Mouse (Mus musculus): ENCODE data around the gene Gm13290. TPM values are rescaled to one million over a fixed set of nuclear protein-coding genes. Genes with fewer than 3 reads are reported as not detected.
"Not testable (repeated sequence)": the region's sequence is repeated elsewhere in the genome, so short reads cannot be mapped to it uniquely, and the experiment has no call there.

The Gm13290 gene
- polyA plus RNA-seq (2012; rRNA removed), result not detected in 2 replicates

DNA sequence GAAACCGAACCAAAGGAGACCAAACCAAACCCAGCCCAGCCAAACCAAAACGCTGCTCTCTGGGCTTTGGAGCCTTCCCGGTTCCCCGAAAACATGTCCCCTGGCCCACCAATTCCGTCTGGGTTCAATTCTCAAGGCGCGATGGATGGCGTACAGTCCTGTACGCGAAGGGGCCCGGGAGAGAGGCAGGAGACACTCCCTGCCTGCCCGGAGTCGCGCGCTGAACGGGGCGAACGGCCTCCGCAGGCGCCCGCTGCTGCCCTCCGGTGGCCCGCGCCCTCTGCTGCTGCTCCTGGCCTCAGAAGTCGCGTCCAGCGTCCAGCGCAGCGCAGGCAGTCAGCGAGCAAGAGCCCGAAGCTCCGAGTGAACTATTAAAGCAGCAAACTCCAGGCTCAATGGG is at the start of gene Gm13290:
Gene Gm13290, plus strand, starts transcription at position 301 of the 400 bp plus-strand sequence.
- not testable (repeated sequence) for H3K36me3 ChIP-seq (ENCODE audit: control insufficient read depth, insufficient read depth, low read length); DNase-seq (ENCODE audit: low read depth in 1 of 2, low spot score in 2 of 2); H3K27me3 ChIP-seq (ENCODE audit: control insufficient read depth, insufficient read depth, low read length); H3K27ac ChIP-seq (ENCODE audit: insufficient read depth, low read length); H3K4me1 ChIP-seq (ENCODE audit: control insufficient read depth, insufficient read depth, insufficient read length); H3K4me3 ChIP-seq (ENCODE audit: extremely low read depth, insufficient read depth, insufficient read length)
- no CpG with 5 or more reads among the region's 32 CpGs for WGBS

DNA sequence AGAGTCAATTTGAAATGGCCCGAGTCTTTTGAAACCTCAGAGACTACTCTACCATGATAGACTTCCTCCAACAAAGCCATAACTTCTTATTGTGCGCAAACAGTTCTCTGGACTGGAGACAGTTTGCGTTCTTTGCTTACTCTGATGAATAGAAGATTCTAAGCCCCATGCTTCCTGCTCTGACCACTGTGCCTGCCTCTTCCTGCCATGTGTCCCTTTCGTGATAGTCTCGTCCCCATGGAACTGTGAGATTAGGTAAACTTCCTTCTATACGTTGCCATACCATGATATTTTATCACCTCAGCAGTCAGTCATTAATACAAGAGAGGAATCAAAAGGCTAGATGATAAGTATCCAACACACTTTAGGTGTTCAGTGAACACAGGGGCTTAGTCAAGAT is 46.9 kb upstream of the Gm13290 start:
- H3K4me3 ChIP-seq (ENCODE audit: extremely low read depth, insufficient read depth, insufficient read length), result no peak overlapping the region
- WGBS, result 17% methylated on average over 6 of the region's 6 CpGs
- H3K4me1 ChIP-seq (ENCODE audit: control insufficient read depth, insufficient read depth, insufficient read length), result peaks cover 2% of the 10 kb centered on the region; the same call in 1 of the 2 replicates
- no peaks in the 10 kb centered on the region for H3K36me3 ChIP-seq (ENCODE audit: control insufficient read depth, insufficient read depth, low read length)
- no peak overlapping the region for H3K27ac ChIP-seq (ENCODE audit: insufficient read depth, low read length)
- TF ChIP-seq CTCF (IDR thresholded peaks at IDR 0.05; ENCODE audit: extremely low read depth, insufficient read depth, insufficient read length, insufficient replicate concordance) (no peak), POLR2A (IDR thresholded peaks at IDR 0.05; ENCODE audit: low read depth, low read length) (no peak)
- H3K27me3 ChIP-seq (ENCODE audit: control insufficient read depth, insufficient read depth, low read length), result no peaks in the 10 kb centered on the region
- DNase-seq (ENCODE audit: low read depth in 1 of 2, low spot score in 2 of 2), result no peak

DNA sequence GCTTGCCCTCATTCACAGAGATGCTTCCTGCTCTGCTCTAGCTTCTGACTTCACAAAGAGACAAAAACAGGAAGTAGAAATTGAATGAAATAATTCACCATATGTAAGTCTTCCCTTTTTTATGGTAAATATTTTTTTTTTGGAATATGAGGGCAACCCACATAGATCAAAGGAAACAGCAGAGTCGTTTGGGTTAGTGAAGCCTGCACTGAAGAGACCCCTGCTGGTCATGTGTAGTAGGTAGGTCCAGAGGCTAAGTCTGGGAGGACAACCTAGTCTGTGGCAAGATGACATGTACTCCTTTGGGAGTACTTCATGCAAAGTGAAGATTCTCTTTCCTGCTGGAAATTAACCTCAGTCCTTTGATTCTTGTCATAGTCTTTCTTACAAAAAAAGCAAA is 46.3 kb upstream of the Gm13290 start:
- Histone ChIP-seq H3K4me1 (ENCODE audit: control insufficient read depth, insufficient read depth, insufficient read length) (peaks cover 2% of the 10 kb centered on the region; the same call in 1 of the 2 replicates), H3K4me3 (ENCODE audit: extremely low read depth, insufficient read depth, insufficient read length) (no peak overlapping the region), H3K27ac (ENCODE audit: insufficient read depth, low read length) (no peak overlapping the region), H3K36me3 (ENCODE audit: control insufficient read depth, insufficient read depth, low read length) (no peaks in the 10 kb centered on the region), H3K27me3 (ENCODE audit: control insufficient read depth, insufficient read depth, low read length) (no peaks in the 10 kb centered on the region)
- TF ChIP-seq POLR2A (IDR thresholded peaks at IDR 0.05; ENCODE audit: low read depth, low read length), result no peak
- TF ChIP-seq CTCF (IDR thresholded peaks at IDR 0.05; ENCODE audit: extremely low read depth, insufficient read depth, insufficient read length, insufficient replicate concordance), result peak; percentile 56; the same call in 1 of the 2 replicates
- WGBS, result 0% methylated on average over 1 of the region's 1 CpGs
- DNase-seq (ENCODE audit: low read depth in 1 of 2, low spot score in 2 of 2), result peak; percentile 32 to 43

DNA sequence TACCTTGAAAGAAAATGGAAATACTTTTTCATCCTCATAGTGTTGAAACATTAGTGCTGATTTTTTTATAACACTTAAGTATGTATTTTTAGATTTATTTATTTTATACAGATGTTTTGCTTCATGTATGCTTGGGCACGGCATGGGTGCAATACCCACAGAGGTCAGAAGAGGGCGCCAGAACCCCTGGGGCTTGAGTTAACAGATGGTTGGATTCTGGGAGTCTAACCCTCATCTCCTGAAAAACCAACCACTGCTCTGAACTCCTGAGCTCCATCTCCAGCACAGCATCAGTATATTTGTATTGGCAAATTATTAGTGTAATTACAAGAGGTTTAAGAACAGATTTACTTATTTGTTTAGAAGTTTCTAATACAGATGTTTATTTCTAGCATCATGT is 35.2 kb upstream of the Gm13290 start:
- Histone ChIP-seq H3K4me3 (ENCODE audit: extremely low read depth, insufficient read depth, insufficient read length) (no peak overlapping the region), H3K36me3 (ENCODE audit: control insufficient read depth, insufficient read depth, low read length) (no peaks in the 10 kb centered on the region), H3K27me3 (ENCODE audit: control insufficient read depth, insufficient read depth, low read length) (no peaks in the 10 kb centered on the region), H3K4me1 (ENCODE audit: control insufficient read depth, insufficient read depth, insufficient read length) (no peaks in the 10 kb centered on the region; the same call in 1 of the 2 replicates), H3K27ac (ENCODE audit: insufficient read depth, low read length) (no peak overlapping the region)
- DNase-seq (ENCODE audit: low read depth in 1 of 2, low spot score in 2 of 2), result peak; percentile 40 to 62
- TF ChIP-seq POLR2A (IDR thresholded peaks at IDR 0.05; ENCODE audit: low read depth, low read length) (no peak), CTCF (IDR thresholded peaks at IDR 0.05; ENCODE audit: extremely low read depth, insufficient read depth, insufficient read length, insufficient replicate concordance) (peak; percentile 81; the same call in 1 of the 2 replicates)
- 1% methylated on average over 2 of the region's 2 CpGs for WGBS

DNA sequence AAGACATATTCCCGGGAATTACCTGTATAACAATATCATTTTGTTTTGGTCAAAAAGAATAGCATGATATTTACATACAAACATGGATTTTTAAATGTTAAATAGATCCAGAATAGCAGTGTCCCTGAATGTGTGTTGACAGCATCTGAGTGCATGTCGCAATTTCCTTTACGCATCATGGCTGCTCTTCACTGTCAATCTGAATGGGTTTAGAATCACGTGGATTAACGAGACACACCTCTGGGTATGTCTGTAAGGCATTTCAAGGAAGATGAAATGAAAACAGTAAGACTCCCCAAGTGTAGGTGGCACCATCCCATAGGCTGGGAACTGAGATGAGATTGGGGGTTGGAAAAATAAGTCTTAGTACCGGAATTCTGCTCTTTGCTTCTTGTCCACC is 34.6 kb upstream of the Gm13290 start:
- Histone ChIP-seq H3K27ac (ENCODE audit: insufficient read depth, low read length) (no peak overlapping the region), H3K4me3 (ENCODE audit: extremely low read depth, insufficient read depth, insufficient read length) (no peak overlapping the region), H3K27me3 (ENCODE audit: control insufficient read depth, insufficient read depth, low read length) (no peaks in the 10 kb centered on the region), H3K4me1 (ENCODE audit: control insufficient read depth, insufficient read depth, insufficient read length) (no peaks in the 10 kb centered on the region; the same call in 1 of the 2 replicates), H3K36me3 (ENCODE audit: control insufficient read depth, insufficient read depth, low read length) (no peaks in the 10 kb centered on the region)
- TF ChIP-seq POLR2A (IDR thresholded peaks at IDR 0.05; ENCODE audit: low read depth, low read length) (no peak), CTCF (IDR thresholded peaks at IDR 0.05; ENCODE audit: extremely low read depth, insufficient read depth, insufficient read length, insufficient replicate concordance) (no peak)
- WGBS, result 73% methylated on average over 6 of the region's 6 CpGs
- DNase-seq (ENCODE audit: low read depth in 1 of 2, low spot score in 2 of 2), result no peak

DNA sequence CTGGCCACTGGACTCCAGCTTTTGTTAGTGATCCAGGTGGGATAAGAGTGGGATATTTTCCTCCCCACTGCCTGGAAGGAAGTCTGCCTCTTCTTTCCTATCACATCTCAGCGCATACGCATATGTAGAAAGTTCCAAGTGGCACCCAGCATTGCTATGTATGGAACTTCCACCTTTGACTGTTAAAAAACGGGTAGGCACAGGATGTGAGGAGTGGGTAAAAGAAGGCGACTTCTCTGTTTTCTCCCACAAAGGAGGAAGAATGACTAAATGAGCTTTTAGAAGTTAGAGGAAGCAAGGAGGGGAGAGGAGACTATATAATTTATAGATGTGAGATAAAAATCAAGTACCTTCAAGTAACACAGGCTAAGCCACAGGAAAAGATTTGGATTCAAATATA is 32.2 kb upstream of the Gm13290 start:
- no peaks in the 10 kb centered on the region; the same call in 1 of the 2 replicates for H3K4me1 ChIP-seq (ENCODE audit: control insufficient read depth, insufficient read depth, insufficient read length)
- no peaks in the 10 kb centered on the region for H3K36me3 ChIP-seq (ENCODE audit: control insufficient read depth, insufficient read depth, low read length)
- WGBS, result 30% methylated on average over 4 of the region's 4 CpGs
- no peak for DNase-seq (ENCODE audit: low read depth in 1 of 2, low spot score in 2 of 2)
- no peak overlapping the region for H3K27ac ChIP-seq (ENCODE audit: insufficient read depth, low read length)
- TF ChIP-seq POLR2A (IDR thresholded peaks at IDR 0.05; ENCODE audit: low read depth, low read length), result no peak
- no peak for TF ChIP-seq CTCF (IDR thresholded peaks at IDR 0.05; ENCODE audit: extremely low read depth, insufficient read depth, insufficient read length, insufficient replicate concordance)
- H3K4me3 ChIP-seq (ENCODE audit: extremely low read depth, insufficient read depth, insufficient read length), result no peak overlapping the region
- H3K27me3 ChIP-seq (ENCODE audit: control insufficient read depth, insufficient read depth, low read length), result no peaks in the 10 kb centered on the region

DNA sequence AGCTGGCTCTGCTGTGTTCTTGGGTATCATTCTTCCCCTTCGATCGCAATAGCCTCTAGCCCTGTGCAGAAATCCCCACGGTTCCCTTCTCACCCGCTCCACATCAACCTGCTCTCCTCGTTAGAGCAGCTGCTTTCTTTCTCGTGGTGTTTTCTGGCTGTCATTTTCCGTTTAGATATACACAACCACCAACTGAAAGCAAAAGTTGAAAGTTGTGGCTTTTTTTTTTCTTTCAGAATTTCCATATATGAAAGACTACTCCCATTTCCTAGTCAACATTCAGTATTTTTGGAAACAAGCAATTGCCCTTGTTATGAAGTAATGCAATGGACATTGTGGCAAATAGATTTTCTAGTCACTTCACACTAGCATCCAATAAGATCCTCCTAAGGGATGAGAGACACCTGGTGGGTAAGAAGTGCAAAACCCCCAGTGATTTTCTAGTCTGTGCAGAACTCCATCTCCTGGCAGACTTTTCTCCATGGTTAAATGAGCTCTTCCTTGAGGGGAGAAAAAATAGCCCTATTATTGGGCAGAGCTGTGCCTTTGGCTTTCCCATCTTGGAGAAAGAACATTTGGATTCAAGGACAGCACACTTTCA is 30.8 kb upstream of the Gm13290 start:
- TF ChIP-seq POLR2A (IDR thresholded peaks at IDR 0.05; ENCODE audit: low read depth, low read length) (no peak), CTCF (IDR thresholded peaks at IDR 0.05; ENCODE audit: extremely low read depth, insufficient read depth, insufficient read length, insufficient replicate concordance) (no peak)
- Histone ChIP-seq H3K4me3 (ENCODE audit: extremely low read depth, insufficient read depth, insufficient read length) (no peak overlapping the region), H3K36me3 (ENCODE audit: control insufficient read depth, insufficient read depth, low read length) (no peaks in the 10 kb centered on the region), H3K4me1 (ENCODE audit: control insufficient read depth, insufficient read depth, insufficient read length) (no peaks in the 10 kb centered on the region; the same call in 1 of the 2 replicates), H3K27me3 (ENCODE audit: control insufficient read depth, insufficient read depth, low read length) (no peaks in the 10 kb centered on the region), H3K27ac (ENCODE audit: insufficient read depth, low read length) (no peak overlapping the region)
- no peak for DNase-seq (ENCODE audit: low read depth in 1 of 2, low spot score in 2 of 2)
- WGBS, result 18% methylated on average over 7 of the region's 7 CpGs
